Mouse (Mus musculus) thymus, adult 2 months (tissue): ENCODE measurements around the gene Rpl29. TPM values are rescaled to one million over a fixed set of nuclear protein-coding genes. Genes with fewer than 3 reads are reported as not detected.
A peak's percentile ranks its signal among the peaks of the same experiment; 100 is the strongest.

Source experiments
- DNase-seq: peaks from one replicate; pipeline ENCODE4 v3.0.0; 2021
- H3K27ac ChIP-seq: fragments of 200-500 bp; 2 replicates; pipeline ENCODE4 v1.5.1; 2012; ENCODE audit warnings: low read length, control low read depth; ENCODE audit not compliant: control insufficient read depth, insufficient read depth
- H3K27me3 ChIP-seq: fragments of 200-500 bp; 2 replicates; pipeline ENCODE4 v1.6.1; 2012; ENCODE audit warnings: mild to moderate bottlenecking, low read length, moderate library complexity, mixed read lengths; ENCODE audit not compliant: control insufficient read depth, insufficient read depth
- H3K36me3 ChIP-seq: fragments of 200-500 bp; 2 replicates; pipeline ENCODE4 v1.6.1; 2012; ENCODE audit warnings: mild to moderate bottlenecking, low read length, moderate library complexity; ENCODE audit not compliant: control insufficient read depth, insufficient read depth
- H3K4me1 ChIP-seq: fragments of 200-500 bp; replicated peaks from 2 replicates; pipeline ENCODE4 v1.6.1; 2012; ENCODE audit warnings: low read length; ENCODE audit not compliant: control insufficient read depth, insufficient read depth
- H3K4me3 ChIP-seq: fragments of 200-500 bp; 2 replicates; pipeline ENCODE4 v1.5.1; 2012; ENCODE audit warnings: mild to moderate bottlenecking, low read length, control low read depth, moderate library complexity; ENCODE audit not compliant: control insufficient read depth, insufficient read depth
- CTCF ChIP-seq: fragments of 200-500 bp; IDR thresholded peaks from 2 replicates; pipeline ENCODE4 v1.5.1; 2012; ENCODE audit warnings: mild to moderate bottlenecking, control low read depth, low read length, moderate library complexity, borderline replicate concordance; ENCODE audit not compliant: control insufficient read depth, poor library complexity, insufficient read depth; ENCODE audit errors: extremely low read depth
- POLR2A ChIP-seq: fragments of 200-500 bp; IDR thresholded peaks from 2 replicates; pipeline ENCODE4 v1.6.1; 2012; ENCODE audit warnings: mild to moderate bottlenecking, low read length, control low read depth, moderate library complexity; ENCODE audit not compliant: control insufficient read depth, poor library complexity, insufficient read depth; ENCODE audit errors: extremely low read depth
- WGBS: fragments of 180-500 bp; shearing (Covaris S2); methylation state at CpG from one replicate; pipeline ENCODE4 v1.1.7; 2018; 5-methylcytosine and 5-hydroxymethylcytosine counted together
- polyA plus RNA-seq: library from polyadenylated mRNA; depleted of rRNA; stranded (reverse); fragments of >200 nt; gene quantifications from 2 replicates; pipeline ENCODE4 v1.2.3, GENCODE M21; 2012

Rpl29 gene
- polyA plus RNA-seq, 1 experiment = 524 TPM

- DNase-seq = peak; percentile 47
- H3K4me3 ChIP-seq = no peak overlapping the region
- TF ChIP-seq POLR2A = 0 out of 2 replicates have a peak, but pooled peaks have one; percentile 31
- no peak for TF ChIP-seq CTCF
- no peaks in the 10 kb centered on the region for H3K36me3 ChIP-seq
- H3K27me3 ChIP-seq = no peaks in the 10 kb centered on the region
- 21% methylated on average over 29 of the region's 29 CpGs for WGBS
- no peak overlapping the region for H3K27ac ChIP-seq
- peaks cover 7% of the 10 kb centered on the region for H3K4me1 ChIP-seq
Measured at GRCm38 (mm10) chr9:106417841-106418625, 11.2 kb upstream of the Rpl29 start.

- 6% methylated on average over 2 of the region's 2 CpGs for WGBS
- no peaks in the 10 kb centered on the region for H3K36me3 ChIP-seq
- TF ChIP-seq POLR2A = no peak
- no peak for TF ChIP-seq CTCF
- H3K4me1 ChIP-seq = peaks cover 7% of the 10 kb centered on the region
- H3K4me3 ChIP-seq = no peak overlapping the region
- H3K27ac ChIP-seq = no peak overlapping the region
- H3K27me3 ChIP-seq = no peaks in the 10 kb centered on the region
- no peak for DNase-seq
Measured at GRCm38 (mm10) chr9:106420608-106421007, 8.6 kb upstream of the Rpl29 start.

GRCm38 (mm10) chr9:106421033-106421864, 8.0 kb upstream of the Rpl29 start:
- H3K4me1 ChIP-seq = peaks cover 7% of the 10 kb centered on the region
- H3K27me3 ChIP-seq = no peaks in the 10 kb centered on the region
- no peaks in the 10 kb centered on the region for H3K36me3 ChIP-seq
- no peak for DNase-seq
- TF ChIP-seq POLR2A (no peak), CTCF (no peak)
- no peak overlapping the region for H3K4me3 ChIP-seq
- no peak overlapping the region for H3K27ac ChIP-seq
- 19% methylated on average over 18 of the region's 18 CpGs for WGBS

GRCm38 (mm10) chr9:106421865-106422160, 7.4 kb upstream of the Rpl29 start:
- WGBS = 0% methylated on average over 3 of the region's 3 CpGs
- H3K27ac ChIP-seq = no peak overlapping the region

GRCm38 (mm10) chr9:106428719-106429220, 484 bp upstream of the Rpl29 start:
- H3K36me3 ChIP-seq = peaks cover 12% of the 10 kb centered on the region
- no peak for TF ChIP-seq CTCF
- no peak for TF ChIP-seq POLR2A
- H3K4me1 ChIP-seq = peaks cover 10% of the 10 kb centered on the region; the same call in 1 of the 2 replicates
- no peak for DNase-seq
- H3K27ac ChIP-seq = peak overlapping the region; percentile 86
- H3K27me3 ChIP-seq = no peaks in the 10 kb centered on the region
- 7% methylated on average over 11 of the region's 11 CpGs for WGBS
- H3K4me3 ChIP-seq = peak overlapping the region; percentile 87

More at GRCm38 (mm10) chr9:106421865-106422160, 7.4 kb upstream of the Rpl29 start:
- Histone ChIP-seq H3K4me3 (no peak overlapping the region), H3K27me3 (no peaks in the 10 kb centered on the region), H3K36me3 (no peaks in the 10 kb centered on the region), H3K4me1 (peaks cover 7% of the 10 kb centered on the region)
- TF ChIP-seq POLR2A (no peak), CTCF (peak; percentile 65; the same call in 1 of the 2 replicates)
- DNase-seq = peak; percentile 80

GRCm38 (mm10) chr9:106430015-106430264, 686 bp downstream of the Rpl29 start:
- no peak for DNase-seq
- TF ChIP-seq CTCF = no peak
- no peak for TF ChIP-seq POLR2A
- 2% methylated on average over 4 of the region's 4 CpGs for WGBS
- Histone ChIP-seq H3K27me3 (no peaks in the 10 kb centered on the region), H3K27ac (peak overlapping the region; percentile 73), H3K4me3 (peak overlapping the region; percentile 87), H3K36me3 (peaks cover 12% of the 10 kb centered on the region), H3K4me1 (peaks cover 10% of the 10 kb centered on the region; the same call in 1 of the 2 replicates)
